Mouse (Mus musculus) spleen, adult 2 months (tissue): ENCODE data around the gene Zfp74.

ENCODE experiments used
- CTCF ChIP-seq: fragments of 200-500 bp; IDR thresholded peaks from 2 replicates; pipeline ENCODE4 v1.5.1; 2011; ENCODE audit warnings: mild to moderate bottlenecking, inconsistent platforms; ENCODE audit not compliant: insufficient read depth, insufficient read length, insufficient replicate concordance; ENCODE audit errors: extremely low read depth
- POLR2A ChIP-seq: fragments of 200-500 bp; IDR thresholded peaks from 2 replicates; pipeline ENCODE4 v1.6.1; 2011; ENCODE audit warnings: low read depth, low read length, inconsistent platforms

GRCm38 (mm10) chr7:29970686-29971085 is 16.8 kb upstream of the Zfp74 start:
- TF ChIP-seq POLR2A (no peak), CTCF (no peak)
